Mouse (Mus musculus) CD4-positive, CD25-positive, alpha-beta regulatory T cell (primary cell): ENCODE results near the gene Cmtm4. TPM values are rescaled to one million over a fixed set of nuclear protein-coding genes. Genes with fewer than 3 reads are reported as not detected.

Experiments
- polyA plus RNA-seq: library from polyadenylated mRNA; unstranded; fragments of 100-300 nt; shearing (Covaris generic); gene quantifications from one replicate; pipeline ENCODE4 v1.2.1, GENCODE M21; 2017

Cmtm4 gene
- polyA plus RNA-seq: 0.31 TPM

GRCm38 (mm10) chr8:104395703-104396357 lies at the start of gene Cmtm4:
Gene Cmtm4 (minus strand): TSS chr8:104395807.

GRCm38 (mm10) chr8:104442299-104443124 lies 46.9 kb upstream of the Cmtm4 start, which contains the start of gene Dync1li2:
Gene Dync1li2 (minus strand): TSS chr8:104443047.

GRCm38 (mm10) chr8:104339229-104339982 lies 56.2 kb downstream of the Cmtm4 start, which contains the start of gene Cmtm3:
Gene Cmtm3 (plus strand): TSS chr8:104339410.

GRCm38 (mm10) chr8:104321930-104322329 lies 73.7 kb downstream of the Cmtm4 start, which contains the start of gene Cmtm2b:
Gene Cmtm2b (plus strand): TSS chr8:104322230.

GRCm38 (mm10) chr8:104321267-104321666 lies 74.3 kb downstream of the Cmtm4 start, which contains the start of gene Gm11020:
Gene Gm11020 (plus strand): TSS chr8:104321567.

GRCm38 (mm10) chr8:104309441-104310155 lies 86.0 kb downstream of the Cmtm4 start, which contains the start of the genes Gm45711 and Cmtm1:
Gene Gm45711 (minus strand): TSS chr8:104310081.
Gene Cmtm1 (minus strand): TSS chr8:104310145.

Other genes starting within 250 kb of the Cmtm4 start
- gene Bean1, start 225.4 kb downstream of the Cmtm4 start, polyA plus RNA-seq: not detected
- 97.1 TPM for gene Tk2, start 147.2 kb downstream of the Cmtm4 start, polyA plus RNA-seq
- gene Cklf, start 144.9 kb downstream of the Cmtm4 start, polyA plus RNA-seq: 106 TPM
- gene Cmtm2a, start 102.6 kb downstream of the Cmtm4 start, polyA plus RNA-seq: 0.35 TPM
- gene Gm45711, start 85.7 kb downstream of the Cmtm4 start, polyA plus RNA-seq: not detected
- gene Cmtm1, start 85.7 kb downstream of the Cmtm4 start, polyA plus RNA-seq: 0.11 TPM
- gene Gm11020, start 74.2 kb downstream of the Cmtm4 start, polyA plus RNA-seq: not detected
- not detected for gene Cmtm2b, start 73.6 kb downstream of the Cmtm4 start, polyA plus RNA-seq
- 25.9 TPM for gene Cmtm3, start 56.4 kb downstream of the Cmtm4 start, polyA plus RNA-seq
- 39.2 TPM for gene Dync1li2, start 47.2 kb upstream of the Cmtm4 start, polyA plus RNA-seq
- not detected for gene Terb1, start 114.1 kb upstream of the Cmtm4 start, polyA plus RNA-seq
- 95.3 TPM for gene Nae1, start 138.8 kb upstream of the Cmtm4 start, polyA plus RNA-seq
- gene Car7, start 138.9 kb upstream of the Cmtm4 start, polyA plus RNA-seq: 3.8 TPM
- gene Pdp2, start 195.6 kb upstream of the Cmtm4 start, polyA plus RNA-seq: 5.7 TPM
- not detected for gene Cdh16, start 228.6 kb upstream of the Cmtm4 start, polyA plus RNA-seq
- gene Rrad, start 235.5 kb upstream of the Cmtm4 start, polyA plus RNA-seq: 59.8 TPM
- 114 TPM for gene Ciao2b, start 246.2 kb upstream of the Cmtm4 start, polyA plus RNA-seq